ENCODE assay signal across 10 mouse cellular contexts in genomic region chr10:37618606-37619005, GRCm38 (mm10).
"Had no signal": no experiment of that assay in that cellular context is flagged by ENCODE, and none has a peak within 500 bp of the region (broad histone marks: within the 10 kb centered on the region; RNA-seq: fewer than 3 reads in every experiment).

No protein-coding gene starts in this region.

- H3K36me3 ChIP-seq: liver, embryonic 13.5 days; midbrain, embryonic 13.5 days had no signal

- DNase-seq: kidney, adult 2 months; kidney, postnatal 36 days; liver, embryonic 13.5 days; lung, adult 2 months; lung, postnatal 14 days; lung, postnatal 4 days had no signal

- H3K4me3 ChIP-seq: liver, embryonic 13.5 days; midbrain, embryonic 13.5 days had no signal

- ATAC-seq: intestine, postnatal 0 days; midbrain, embryonic 13.5 days had no signal

- H3K27me3 ChIP-seq: liver, embryonic 13.5 days; midbrain, embryonic 13.5 days had no signal

- H3K9ac ChIP-seq: liver, embryonic 13.5 days; midbrain, embryonic 13.5 days had no signal

- H3K4me1 ChIP-seq: liver, embryonic 13.5 days had no signal

- H3K9me3 ChIP-seq: liver, embryonic 13.5 days; midbrain, embryonic 13.5 days had no signal

- H3K27ac ChIP-seq: kidney, postnatal 0 days; liver, embryonic 13.5 days; midbrain, embryonic 13.5 days; stomach, postnatal 0 days had no signal
